Mouse (Mus musculus) bone marrow, adult 2 months (tissue): ENCODE results near the gene Loxl4.

Experiments used
- CTCF ChIP-seq: fragments of 200-500 bp; IDR thresholded peaks from 2 replicates; pipeline ENCODE4 v1.5.1; 2011; ENCODE audit warnings: low read length, control low read depth; ENCODE audit not compliant: control insufficient read depth, insufficient read depth
- POLR2A ChIP-seq: fragments of 200-500 bp; IDR thresholded peaks from 2 replicates; pipeline ENCODE4 v1.6.1; 2011; ENCODE audit warnings: low read depth, mild to moderate bottlenecking, control low read depth, low read length, borderline replicate concordance; ENCODE audit not compliant: control insufficient read depth

GRCm38 (mm10) chr19:42595066-42595465 is 17.5 kb downstream of the Loxl4 start:
- TF ChIP-seq CTCF (no peak), POLR2A (no peak)
